Comparison of ENCODE assay signal across 8 mouse cellular contexts in genomic region chr15:60760015-60760437, GRCm38 (mm10).
DNase-seq lines count a peak whose midpoint lies in the region; ATAC-seq and TF ChIP-seq lines count a peak whose summit lies in the region.

No protein-coding gene starts in this region.

- TF ChIP-seq RAD21 in CH12.LX (IDR thresholded peaks at IDR 0.05; ENCODE audit: low read depth, low read length) = peak; percentile 40

- no peak overlapping the region for H3K27ac ChIP-seq in CH12.LX (ENCODE audit: insufficient read depth, low read depth)
- H3K27ac ChIP-seq in heart, embryonic 12.5 days (ENCODE audit: poor library complexity, severe bottlenecking) = no peak overlapping the region
- H3K27ac ChIP-seq in kidney, embryonic 16.5 days (ENCODE audit: low read length) = no peak overlapping the region
- no peak overlapping the region for H3K27ac ChIP-seq in lung, embryonic 15.5 days

- ATAC-seq in heart, embryonic 12.5 days (ENCODE audit: insufficient number of reproducible peaks, low FRiP score) = peak; percentile 81
- peak; percentile 85 for ATAC-seq in kidney, embryonic 16.5 days (ENCODE audit: low FRiP score, low TSS enrichment)
- peak; percentile 62 for ATAC-seq in lung, embryonic 15.5 days (ENCODE audit: borderline replicate concordance, extremely low read depth, low FRiP score, low TSS enrichment)

- TF ChIP-seq CTCF in CH12.LX (conservative IDR thresholded peaks at IDR 0.05 in 1 of 2, IDR thresholded peaks at IDR 0.05 in 1 of 2; ENCODE audit: low read depth in 2 of 2, low read length in 2 of 2) = peak; percentile 70 to 73

- dilution Hi-C loops in CH12.LX (cut with MboI; ENCODE audit: extremely low pct_ligation_motif_present, extremely low pct_unique_long_range_greater_than_20kb, low sequenced_read_pairs) = no loop called here

- TF ChIP-seq EP300 in CH12.LX (IDR thresholded peaks at IDR 0.05; ENCODE audit: low read length) = no peak

- no peaks in the 10 kb centered on the region for H3K9me3 ChIP-seq in CH12.LX (replicated peaks; ENCODE audit: low read length)
- H3K9me3 ChIP-seq in heart, embryonic 12.5 days (replicated peaks) = no peaks in the 10 kb centered on the region
- H3K9me3 ChIP-seq in kidney, embryonic 16.5 days (ENCODE audit: low read length) = no peaks in the 10 kb centered on the region
- H3K9me3 ChIP-seq in lung, embryonic 15.5 days = no peaks in the 10 kb centered on the region

- H3K36me3 ChIP-seq in CH12.LX (replicated peaks in 1 of 2; ENCODE audit: control insufficient read depth in 1 of 2, insufficient read depth in 1 of 2, low read length in 1 of 2) = no peaks in the 10 kb centered on the region
- no peaks in the 10 kb centered on the region for H3K36me3 ChIP-seq in heart, embryonic 12.5 days
- no peaks in the 10 kb centered on the region for H3K36me3 ChIP-seq in kidney, embryonic 16.5 days (ENCODE audit: insufficient read depth, low read length)
- H3K36me3 ChIP-seq in lung, embryonic 15.5 days = no peaks in the 10 kb centered on the region

- no peak overlapping the region for H3K4me3 ChIP-seq in CH12.LX (replicated peaks in 1 of 3; ENCODE audit: low read depth in 2 of 3, low read length in 2 of 3, poor library complexity in 1 of 3)
- H3K4me3 ChIP-seq in heart, embryonic 12.5 days = no peak overlapping the region
- no peak overlapping the region for H3K4me3 ChIP-seq in kidney, embryonic 16.5 days (ENCODE audit: low read length)
- H3K4me3 ChIP-seq in lung, embryonic 15.5 days = no peak overlapping the region

- DNase-seq in CH12.LX (ENCODE audit: extremely low read depth) (peak; percentile 55), MN1 (ENCODE audit: low spot score) (no peak)
- DNase-seq in adrenal gland, adult 2 months = peak; percentile 70
- DNase-seq in embryo, embryonic 9.5 days (ENCODE audit: extremely low spot score) = peak; percentile 77
- peak; percentile 76 for DNase-seq in retina, embryonic 14.5 days (ENCODE audit: low spot score)

- no peak overlapping the region for H3K4me2 ChIP-seq in CH12.LX (ENCODE audit: insufficient read depth, low read depth, poor library complexity, severe bottlenecking)
- no peak overlapping the region for H3K4me2 ChIP-seq in heart, embryonic 12.5 days
- no peak overlapping the region for H3K4me2 ChIP-seq in kidney, embryonic 16.5 days (replicated peaks; ENCODE audit: low read depth, low read length)
- no peak overlapping the region for H3K4me2 ChIP-seq in lung, embryonic 15.5 days

- peaks cover 0 to 6% of the 10 kb centered on the region in 2 experiments; a peak in 1 of 4 replicates for H3K4me1 ChIP-seq in CH12.LX (ENCODE audit: control insufficient read depth in 1 of 2, insufficient read depth in 2 of 2)
- 0 out of 2 replicates have a peak, but pooled peaks cover 3% of the 10 kb centered on the region for H3K4me1 ChIP-seq in heart, embryonic 12.5 days (replicated peaks)
- H3K4me1 ChIP-seq in kidney, embryonic 16.5 days (ENCODE audit: insufficient read depth, low read length) = no peaks in the 10 kb centered on the region
- H3K4me1 ChIP-seq in lung, embryonic 15.5 days = no peaks in the 10 kb centered on the region

- WGBS in heart, embryonic 12.5 days = 17% methylated on average over 6 of the region's 6 CpGs
- WGBS in kidney, embryonic 16.5 days = 31% methylated on average over 6 of the region's 6 CpGs
- WGBS in lung, embryonic 15.5 days = 24% methylated on average over 6 of the region's 6 CpGs

- TF ChIP-seq POLR2A in CH12.LX (IDR thresholded peaks at IDR 0.05; ENCODE audit: low read depth, low read length) = no peak

- H3K9ac ChIP-seq in CH12.LX (ENCODE audit: insufficient read depth, low read depth) = no peak overlapping the region
- H3K9ac ChIP-seq in heart, embryonic 12.5 days = no peak overlapping the region
- H3K9ac ChIP-seq in kidney, embryonic 16.5 days (replicated peaks; ENCODE audit: low read length) = no peak overlapping the region
- H3K9ac ChIP-seq in lung, embryonic 15.5 days = no peak overlapping the region

- H3K79me2 ChIP-seq in CH12.LX (replicated peaks; ENCODE audit: control insufficient read depth, extremely low read depth, insufficient read depth, poor library complexity, severe bottlenecking) = no peaks in the 10 kb centered on the region

- no peaks in the 10 kb centered on the region for H3K27me3 ChIP-seq in CH12.LX (replicated peaks)
- H3K27me3 ChIP-seq in heart, embryonic 12.5 days (replicated peaks) = no peaks in the 10 kb centered on the region
- H3K27me3 ChIP-seq in kidney, embryonic 16.5 days (ENCODE audit: insufficient read depth, low read length) = no peaks in the 10 kb centered on the region
- no peaks in the 10 kb centered on the region for H3K27me3 ChIP-seq in lung, embryonic 15.5 days

- in situ Hi-C loops in CH12.LX (cut with MboI; ENCODE audit: low pct_ligation_motif_present, low pct_unique_long_range_greater_than_20kb, low sequenced_read_pairs) = no loop called here

TF ChIP-seq in CH12.LX, 34 proteins besides CTCF, POLR2A, EP300 and RAD21:
- TF ChIP-seq JUND (conservative IDR thresholded peaks at IDR 0.05; ENCODE audit: low read depth, low read length) (no peak), ZMIZ1 (IDR thresholded peaks at IDR 0.05; ENCODE audit: low read depth, low read length) (no peak), MAX (IDR thresholded peaks at IDR 0.05; ENCODE audit: low read length) (0 out of 2 replicates have a peak, but pooled peaks have one; percentile 37), ETS1 (conservative IDR thresholded peaks at IDR 0.05; ENCODE audit: low read depth, low read length) (no peak), USF1 (IDR thresholded peaks at IDR 0.05; ENCODE audit: low read depth, low read length) (peak; percentile 57), MXI1 (IDR thresholded peaks at IDR 0.05; ENCODE audit: low read depth, low read length) (no peak), USF2 (conservative IDR thresholded peaks at IDR 0.05; ENCODE audit: low read depth, low read length) (peak; percentile 42), SMC3 (IDR thresholded peaks at IDR 0.05; ENCODE audit: low read depth, low read length) (peak; percentile 37; the same call in 1 of the 2 replicates), CHD2 (IDR thresholded peaks at IDR 0.05; ENCODE audit: low read length) (no peak)
TF ChIP-seq in CH12.LX: peak in this region for 4.
